Mouse (Mus musculus) forebrain, embryonic 14.5 days (tissue): ENCODE data around the gene Cacng2. TPM values are rescaled to one million over a fixed set of nuclear protein-coding genes. Genes with fewer than 3 reads are reported as not detected.
"Not testable (repeated sequence)": the region's sequence is repeated elsewhere in the genome, so short reads cannot be mapped to it uniquely, and the experiment has no call there.

Experiments
- ATAC-seq: fragments of 200-750 bp; cut with Nextera tagmentation; 2 replicates; pipeline ENCODE4 v1.8.0; 2017; ENCODE audit warnings: mild to moderate bottlenecking, moderate library complexity
- DNase-seq: peaks from one replicate; pipeline ENCODE4 v3.0.0-alpha.2; 2015; ENCODE audit warnings: low spot score
- H3K27ac ChIP-seq: fragments of 300-500 bp; sonication (generic); 2 replicates; pipeline ENCODE4 v1.5.1; 2014; ENCODE audit warnings: low read depth, mild to moderate bottlenecking, control low read depth, low read length, moderate library complexity
- H3K27me3 ChIP-seq: fragments of 300-500 bp; sonication (generic); replicated peaks from 2 replicates; pipeline ENCODE4 v1.6.1; 2014; ENCODE audit warnings: low read length, control low read depth, mixed read lengths; ENCODE audit not compliant: control insufficient read depth, insufficient read depth
- H3K36me3 ChIP-seq: fragments of 300-500 bp; sonication (generic); 2 replicates; pipeline ENCODE4 v1.6.1; 2014; ENCODE audit warnings: low read length, control low read depth; ENCODE audit not compliant: control insufficient read depth, insufficient read depth
- H3K4me1 ChIP-seq: fragments of 300-500 bp; sonication (generic); 2 replicates; pipeline ENCODE4 v1.6.1; 2014; ENCODE audit warnings: antibody characterized with exemption, low read length, control low read depth; ENCODE audit not compliant: control insufficient read depth, insufficient read depth
- H3K4me2 ChIP-seq: fragments of 300-500 bp; sonication (generic); 2 replicates; pipeline ENCODE4 v1.6.1; 2014; ENCODE audit warnings: mild to moderate bottlenecking, control low read depth, low read length
- H3K4me3 ChIP-seq: fragments of 300-500 bp; sonication (generic); 2 replicates; pipeline ENCODE4 v1.5.1; 2014; ENCODE audit warnings: low read depth, low read length, control low read depth
- H3K9ac ChIP-seq: fragments of 300-500 bp; sonication (generic); 2 replicates; pipeline ENCODE4 v1.6.1; 2014; ENCODE audit warnings: mild to moderate bottlenecking, low read length, control low read depth, moderate library complexity
- H3K9me3 ChIP-seq: fragments of 300-500 bp; sonication (generic); replicated peaks from 2 replicates; pipeline ENCODE4 v1.6.1; 2016; ENCODE audit warnings: low read length, control low read depth, mixed read lengths; ENCODE audit not compliant: control insufficient read depth
- WGBS: fragments of 180-500 bp; shearing (Covaris S2); extraction: QIAGEN DNeasy Blood & Tissue Kit; methylation state at CpG from one replicate; pipeline ENCODE4 v1.1.7; 2014; 5-methylcytosine and 5-hydroxymethylcytosine counted together
- polyA plus RNA-seq: library from polyadenylated mRNA; unstranded; fragments of >200 nt; fragmentation: Nextera tagmentation; extraction: Ambion mirVana; gene quantifications from 2 replicates; pipeline ENCODE4 v1.2.1, GENCODE M21; 2014

Cacng2 gene
- polyA plus RNA-seq, 1 experiment from 2014 or later = 4.7 TPM

- H3K4me1 ChIP-seq = no peaks in the 10 kb centered on the region
- H3K9ac ChIP-seq = no peak overlapping the region
- no peak overlapping the region for H3K4me3 ChIP-seq
- H3K4me2 ChIP-seq = no peak overlapping the region
- no peaks in the 10 kb centered on the region for H3K27me3 ChIP-seq
- WGBS = 88% methylated on average over 1 of the region's 1 CpGs
- no peaks in the 10 kb centered on the region for H3K9me3 ChIP-seq
- no peaks in the 10 kb centered on the region for H3K36me3 ChIP-seq
- ATAC-seq (no peak), DNase-seq (no peak)
- no peak overlapping the region for H3K27ac ChIP-seq
These were observed 105.8 kb downstream of the Cacng2 start for GRCm38 (mm10) chr15:78014046-78014445.

GRCm38 (mm10) chr15:78008206-78008605, 111.6 kb downstream of the Cacng2 start:
- not testable (repeated sequence) for H3K27me3 ChIP-seq, H3K4me3 ChIP-seq, H3K4me1 ChIP-seq, H3K9me3 ChIP-seq, ATAC-seq, H3K9ac ChIP-seq, H3K27ac ChIP-seq, H3K36me3 ChIP-seq, H3K4me2 ChIP-seq, DNase-seq
- WGBS = 94% methylated on average over 8 of the region's 8 CpGs

GRCm38 (mm10) chr15:78003929-78004328, 115.9 kb downstream of the Cacng2 start:
- 58% methylated on average over 9 of the region's 9 CpGs for WGBS
- no peaks in the 10 kb centered on the region for H3K9me3 ChIP-seq
- no peak overlapping the region for H3K9ac ChIP-seq
- H3K27ac ChIP-seq = no peak overlapping the region
- DNase-seq (peak; percentile 54), ATAC-seq (no peak)
- no peaks in the 10 kb centered on the region for H3K4me1 ChIP-seq
- no peaks in the 10 kb centered on the region for H3K27me3 ChIP-seq
- H3K4me3 ChIP-seq = no peak overlapping the region
- H3K36me3 ChIP-seq = no peaks in the 10 kb centered on the region
- H3K4me2 ChIP-seq = no peak overlapping the region

GRCm38 (mm10) chr15:78001400-78001799, 118.4 kb downstream of the Cacng2 start:
- Histone ChIP-seq H3K9ac (no peak overlapping the region), H3K36me3 (no peaks in the 10 kb centered on the region), H3K4me2 (no peak overlapping the region), H3K4me3 (no peak overlapping the region), H3K27me3 (no peaks in the 10 kb centered on the region), H3K4me1 (no peaks in the 10 kb centered on the region), H3K9me3 (no peaks in the 10 kb centered on the region), H3K27ac (no peak overlapping the region)
- whole genome bisulfite sequencing = 11% methylated on average over 5 of the region's 5 CpGs
- DNase-seq (no peak), ATAC-seq (no peak)

GRCm38 (mm10) chr15:77988541-77988940, 131.3 kb downstream of the Cacng2 start:
- WGBS = 69% methylated on average over 5 of the region's 5 CpGs
- Histone ChIP-seq H3K27me3 (no peaks in the 10 kb centered on the region), H3K4me1 (no peaks in the 10 kb centered on the region), H3K27ac (no peak overlapping the region), H3K4me2 (no peak overlapping the region), H3K9me3 (no peaks in the 10 kb centered on the region), H3K9ac (no peak overlapping the region), H3K36me3 (no peaks in the 10 kb centered on the region), H3K4me3 (no peak overlapping the region)
- ATAC-seq (no peak), DNase-seq (no peak)

GRCm38 (mm10) chr15:77983391-77983790, 136.4 kb downstream of the Cacng2 start:
- H3K27me3 ChIP-seq = no peaks in the 10 kb centered on the region
- H3K4me2 ChIP-seq = no peak overlapping the region
- H3K9me3 ChIP-seq = no peaks in the 10 kb centered on the region
- DNase-seq (no peak), ATAC-seq (no peak)
- H3K4me1 ChIP-seq = no peaks in the 10 kb centered on the region
- no peaks in the 10 kb centered on the region for H3K36me3 ChIP-seq
- WGBS = 39% methylated on average over 3 of the region's 3 CpGs
- H3K27ac ChIP-seq = no peak overlapping the region
- H3K4me3 ChIP-seq = no peak overlapping the region
- H3K9ac ChIP-seq = no peak overlapping the region

- no peak overlapping the region for H3K27ac ChIP-seq
- ATAC-seq (peak; percentile 62), DNase-seq (peak; percentile 75)
- no peak overlapping the region for H3K4me2 ChIP-seq
- WGBS = 27% methylated on average over 18 of the region's 18 CpGs
- no peaks in the 10 kb centered on the region for H3K9me3 ChIP-seq
- H3K27me3 ChIP-seq = no peaks in the 10 kb centered on the region
- H3K9ac ChIP-seq = 0 out of 2 replicates have a peak overlapping the region, but pooled peaks have one; percentile 17
- no peaks in the 10 kb centered on the region for H3K4me1 ChIP-seq
- H3K4me3 ChIP-seq = no peak overlapping the region
- H3K36me3 ChIP-seq = no peaks in the 10 kb centered on the region
These were observed 137.5 kb downstream of the Cacng2 start for GRCm38 (mm10) chr15:77982195-77982939.

GRCm38 (mm10) chr15:77981181-77981680, 138.6 kb downstream of the Cacng2 start:
- no peak for ATAC-seq
- no peak overlapping the region for H3K9ac ChIP-seq
- no peaks in the 10 kb centered on the region for H3K27me3 ChIP-seq
- no peaks in the 10 kb centered on the region for H3K9me3 ChIP-seq
- DNase-seq = no peak
- 72% methylated on average over 5 of the region's 5 CpGs for WGBS
- H3K4me3 ChIP-seq = no peak overlapping the region
- no peaks in the 10 kb centered on the region for H3K36me3 ChIP-seq
- no peak overlapping the region for H3K4me2 ChIP-seq
- no peak overlapping the region for H3K27ac ChIP-seq
- no peaks in the 10 kb centered on the region for H3K4me1 ChIP-seq

GRCm38 (mm10) chr15:77979427-77979865, 140.4 kb downstream of the Cacng2 start:
- WGBS = 87% methylated on average over 10 of the region's 10 CpGs

More at GRCm38 (mm10) chr15:77979427-77979865, 140.4 kb downstream of the Cacng2 start:
- Histone ChIP-seq H3K27ac (no peak overlapping the region), H3K9me3 (no peaks in the 10 kb centered on the region), H3K36me3 (no peaks in the 10 kb centered on the region), H3K4me2 (no peak overlapping the region), H3K9ac (no peak overlapping the region), H3K4me3 (no peak overlapping the region), H3K27me3 (no peaks in the 10 kb centered on the region), H3K4me1 (no peaks in the 10 kb centered on the region)
- DNase-seq = no peak
- ATAC-seq = no peak
